Mouse (Mus musculus) CH12.LX (cell line): ENCODE data around the gene Gm5483.

Experiments used
- CHD2 ChIP-seq: IDR thresholded peaks from 2 replicates; pipeline ENCODE4 v1.6.1; 2011; ENCODE audit warnings: low read length, improper control_type of control experiment
- CTCF ChIP-seq, 2 experiments: IDR thresholded peaks in 1 of 2; conservative IDR thresholded peaks in 1 of 2; 2 replicates each; pipeline ENCODE4 v1.5.1; 2011 to 2012; ENCODE audit warnings: low read depth in 2 of 2, low read length in 2 of 2, improper control_type of control experiment in 1 of 2, inconsistent platforms in 1 of 2, mild to moderate bottlenecking in 1 of 2, moderate library complexity in 1 of 2
- GABPA ChIP-seq: IDR thresholded peaks from 2 replicates; pipeline ENCODE4 v1.6.1; 2012; ENCODE audit warnings: low read depth, low read length, improper control_type of control experiment, inconsistent platforms; ENCODE audit not compliant: insufficient replicate concordance
- POLR2A ChIP-seq: IDR thresholded peaks from 2 replicates; pipeline ENCODE4 v1.6.1; 2011; ENCODE audit warnings: low read depth, mild to moderate bottlenecking, improper control_type of control experiment, low read length
- USF1 ChIP-seq: IDR thresholded peaks from 2 replicates; pipeline ENCODE4 v1.6.1; 2014; ENCODE audit warnings: low read depth, mild to moderate bottlenecking, inconsistent platforms, low read length, improper control_type of control experiment
- ZKSCAN1 ChIP-seq: IDR thresholded peaks from 2 replicates; pipeline ENCODE4 v1.6.1; 2012; ENCODE audit warnings: low read depth, inconsistent platforms, low read length, improper control_type of control experiment, borderline replicate concordance
- ZNF384 ChIP-seq: IDR thresholded peaks from 2 replicates; pipeline ENCODE4 v1.6.1; 2012; ENCODE audit warnings: low read depth, low read length, improper control_type of control experiment, inconsistent platforms

GRCm38 (mm10) chr16:36138201-36138600 lies 45.8 kb upstream of the Gm5483 start:
- TF ChIP-seq GABPA = no peak
- TF ChIP-seq CHD2 = no peak
- no peak for TF ChIP-seq POLR2A
- TF ChIP-seq CTCF (conservative IDR thresholded peaks at IDR 0.05 in 1 of 2, IDR thresholded peaks at IDR 0.05 in 1 of 2; ENCODE audit: low read depth in 2 of 2, low read length in 2 of 2) = no peak
- no peak for TF ChIP-seq USF1
- no peak for TF ChIP-seq ZKSCAN1
- no peak for TF ChIP-seq ZNF384
